8 mouse cellular contexts compared by ENCODE assay signal in the genomic region with DNA sequence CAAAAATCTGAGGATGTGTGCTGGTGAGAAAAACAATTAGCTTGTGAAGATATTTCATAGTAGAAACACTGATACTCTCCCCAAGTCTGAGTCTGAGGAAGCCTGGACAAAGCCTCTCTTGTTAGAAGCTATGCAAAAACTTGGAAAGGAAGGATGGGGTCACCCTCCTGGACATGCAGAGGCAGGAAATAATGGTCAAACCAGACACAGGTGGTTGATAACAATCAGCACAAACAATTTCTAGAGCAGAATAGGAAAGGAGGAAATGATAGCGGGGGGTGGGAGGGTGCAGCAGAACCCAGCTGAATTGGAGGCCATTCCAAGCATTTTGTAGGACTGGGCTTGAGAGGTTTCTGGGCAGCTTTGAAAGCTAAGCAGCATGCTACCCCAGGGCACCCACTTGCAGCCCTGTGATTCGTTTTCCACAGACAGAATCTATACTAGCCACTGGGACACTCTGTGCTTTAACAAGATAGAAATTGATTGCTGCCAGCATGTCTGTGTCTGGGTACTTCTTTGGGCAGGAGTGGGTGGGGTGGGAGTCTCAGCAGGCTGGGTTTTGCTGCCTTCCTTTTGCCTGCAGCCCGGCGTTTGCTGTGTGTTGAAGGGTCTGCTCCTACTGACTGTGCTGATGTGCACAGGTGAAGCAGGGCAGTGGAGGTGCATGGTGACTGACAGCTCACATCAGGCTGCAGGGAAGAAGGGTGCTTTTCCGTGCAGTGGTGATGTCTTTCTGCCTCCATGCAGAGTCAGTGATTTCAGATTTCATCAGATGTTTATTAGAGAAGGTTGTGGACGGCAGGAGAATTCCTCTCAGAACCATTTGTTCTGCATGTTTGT. TPM values are rescaled to one million over a fixed set of nuclear protein-coding genes. Genes with fewer than 3 reads are reported as not detected.
DNase-seq lines count a peak whose midpoint lies in the region; ATAC-seq and TF ChIP-seq lines count a peak whose summit lies in the region.

No protein-coding gene starts in this region.

- 0 out of 2 replicates have a peak, but pooled peaks cover 4% of the 10 kb centered on the region for H3K36me3 ChIP-seq in embryonic facial prominence, embryonic 12.5 days
- peaks cover 46% of the 10 kb centered on the region; the same call in 1 of the 2 replicates for H3K36me3 ChIP-seq in heart, postnatal 0 days (replicated peaks; ENCODE audit: control insufficient read depth, insufficient read depth, low read length)
- peaks cover 10% of the 10 kb centered on the region for H3K36me3 ChIP-seq in midbrain, embryonic 13.5 days

- no peaks in the 10 kb centered on the region for H3K9me3 ChIP-seq in embryonic facial prominence, embryonic 12.5 days
- no peaks in the 10 kb centered on the region for H3K9me3 ChIP-seq in heart, postnatal 0 days (replicated peaks; ENCODE audit: control insufficient read depth, low read length)
- H3K9me3 ChIP-seq in midbrain, embryonic 13.5 days, result no peaks in the 10 kb centered on the region

- H3K4me1 ChIP-seq in embryonic facial prominence, embryonic 12.5 days, result peaks cover 25% of the 10 kb centered on the region
- H3K4me1 ChIP-seq in heart, postnatal 0 days (ENCODE audit: control insufficient read depth, insufficient read depth), result peaks cover 2% of the 10 kb centered on the region; the same call in 1 of the 2 replicates
- H3K4me1 ChIP-seq in midbrain, embryonic 13.5 days (replicated peaks), result peaks cover 23% of the 10 kb centered on the region

- peak; percentile 43 for DNase-seq in kidney, postnatal 14 days
- no peak for DNase-seq in kidney, adult 9 months
- DNase-seq in heart, postnatal 0 days (ENCODE audit: low spot score), result no peak
- DNase-seq in left cerebral cortex, adult 8-10 months (ENCODE audit: low spot score in 2 of 2), result no peak
- DNase-seq in retina, postnatal 1 day, result no peak
- DNase-seq in kidney, postnatal 4 days, result no peak

- ATAC-seq in embryonic facial prominence, embryonic 12.5 days (ENCODE audit: insufficient number of reproducible peaks, insufficient read depth, low FRiP score, low TSS enrichment), result no peak; the same call in 1 of the 2 replicates
- ATAC-seq in heart, postnatal 0 days (ENCODE audit: insufficient read depth, low read depth), result no peak; the same call in 1 of the 2 replicates
- peak; percentile 79 for ATAC-seq in midbrain, embryonic 13.5 days

- TF ChIP-seq CTCF in heart, postnatal 0 days (IDR thresholded peaks at IDR 0.05; ENCODE audit: low read depth), result no peak

- no peak overlapping the region; the same call in 1 of the 2 replicates for H3K9ac ChIP-seq in embryonic facial prominence, embryonic 12.5 days
- H3K9ac ChIP-seq in heart, postnatal 0 days (replicated peaks; ENCODE audit: low read depth, low read length), result no peak overlapping the region
- 0 out of 2 replicates have a peak overlapping the region, but pooled peaks have one; percentile 28 for H3K9ac ChIP-seq in midbrain, embryonic 13.5 days (replicated peaks)

- WGBS in embryonic facial prominence, embryonic 12.5 days, result 26% methylated on average over 6 of the region's 6 CpGs
- 43% methylated on average over 6 of the region's 6 CpGs for WGBS in heart, postnatal 0 days
- 62% methylated on average over 6 of the region's 6 CpGs for WGBS in midbrain, embryonic 13.5 days

- 0 out of 2 replicates have a peak overlapping the region, but pooled peaks have one; percentile 1 for H3K4me2 ChIP-seq in embryonic facial prominence, embryonic 12.5 days (replicated peaks)
- H3K4me2 ChIP-seq in heart, postnatal 0 days (ENCODE audit: low read depth, low read length), result peak overlapping the region; percentile 10; the same call in 1 of the 2 replicates
- no peak overlapping the region for H3K4me2 ChIP-seq in midbrain, embryonic 13.5 days (replicated peaks)

- H3K4me3 ChIP-seq in embryonic facial prominence, embryonic 12.5 days, result no peak overlapping the region
- H3K4me3 ChIP-seq in heart, postnatal 0 days (ENCODE audit: low read depth, low read length), result no peak overlapping the region
- no peak overlapping the region for H3K4me3 ChIP-seq in midbrain, embryonic 13.5 days (replicated peaks)

- no peaks in the 10 kb centered on the region for H3K27me3 ChIP-seq in embryonic facial prominence, embryonic 12.5 days
- no peaks in the 10 kb centered on the region for H3K27me3 ChIP-seq in heart, postnatal 0 days (ENCODE audit: control insufficient read depth, insufficient read depth, low read length)
- no peaks in the 10 kb centered on the region for H3K27me3 ChIP-seq in midbrain, embryonic 13.5 days

- H3K27ac ChIP-seq in embryonic facial prominence, embryonic 12.5 days, result peak overlapping the region; percentile 74
- peak overlapping the region; percentile 39 for H3K27ac ChIP-seq in heart, postnatal 0 days (ENCODE audit: low read depth)
- H3K27ac ChIP-seq in midbrain, embryonic 13.5 days, result peak overlapping the region; percentile 77

- TF ChIP-seq EP300 in heart, postnatal 0 days (IDR thresholded peaks at IDR 0.05; ENCODE audit: low read depth), result no peak

RNA-seq across cellular contexts. Expression of gene Traf3ip2, which starts 33.3 kb away (rescaled TPM):
- polyA plus RNA-seq in embryonic facial prominence, embryonic 12.5 days (2016; fragmentation: Nextera tagmentation; extraction: Ambion mirVana), result 11.4 and 12.4 TPM in 2 replicates
- 6.4 and 9.9 TPM in 2 replicates for total RNA-seq in heart, postnatal 0 days (2014; rRNA removed; ENCODE audit: low replicate concordance)
- polyA plus RNA-seq in heart, postnatal 0 days (2015; fragmentation: Nextera tagmentation; extraction: Ambion mirVana), result 6.3 and 6.4 TPM in 2 replicates
- 4.1 and 5.9 TPM in 2 replicates for polyA plus RNA-seq in midbrain, embryonic 13.5 days (2015; fragmentation: Nextera tagmentation; extraction: Ambion mirVana)
- total RNA-seq in left cerebral cortex, adult 8-10 months (2022), result 1 to 10 TPM; 1.1 to 2.0 (median 1.5) TPM
